Mouse (Mus musculus) thymus, adult 2 months (tissue): Measurements from ENCODE around the gene Ddx54. TPM values are rescaled to one million over a fixed set of nuclear protein-coding genes. Genes with fewer than 3 reads are reported as not detected.

ENCODE experiments used
- DNase-seq: peaks from one replicate; pipeline ENCODE4 v3.0.0; 2021
- H3K27ac ChIP-seq: fragments of 200-500 bp; 2 replicates; pipeline ENCODE4 v1.5.1; 2012; ENCODE audit warnings: low read length, control low read depth; ENCODE audit not compliant: control insufficient read depth, insufficient read depth
- H3K27me3 ChIP-seq: fragments of 200-500 bp; 2 replicates; pipeline ENCODE4 v1.6.1; 2012; ENCODE audit warnings: mild to moderate bottlenecking, low read length, moderate library complexity, mixed read lengths; ENCODE audit not compliant: control insufficient read depth, insufficient read depth
- H3K36me3 ChIP-seq: fragments of 200-500 bp; 2 replicates; pipeline ENCODE4 v1.6.1; 2012; ENCODE audit warnings: mild to moderate bottlenecking, low read length, moderate library complexity; ENCODE audit not compliant: control insufficient read depth, insufficient read depth
- H3K4me1 ChIP-seq: fragments of 200-500 bp; replicated peaks from 2 replicates; pipeline ENCODE4 v1.6.1; 2012; ENCODE audit warnings: low read length; ENCODE audit not compliant: control insufficient read depth, insufficient read depth
- H3K4me3 ChIP-seq: fragments of 200-500 bp; 2 replicates; pipeline ENCODE4 v1.5.1; 2012; ENCODE audit warnings: mild to moderate bottlenecking, low read length, control low read depth, moderate library complexity; ENCODE audit not compliant: control insufficient read depth, insufficient read depth
- CTCF ChIP-seq: fragments of 200-500 bp; IDR thresholded peaks from 2 replicates; pipeline ENCODE4 v1.5.1; 2012; ENCODE audit warnings: mild to moderate bottlenecking, control low read depth, low read length, moderate library complexity, borderline replicate concordance; ENCODE audit not compliant: control insufficient read depth, poor library complexity, insufficient read depth; ENCODE audit errors: extremely low read depth
- POLR2A ChIP-seq: fragments of 200-500 bp; IDR thresholded peaks from 2 replicates; pipeline ENCODE4 v1.6.1; 2012; ENCODE audit warnings: mild to moderate bottlenecking, low read length, control low read depth, moderate library complexity; ENCODE audit not compliant: control insufficient read depth, poor library complexity, insufficient read depth; ENCODE audit errors: extremely low read depth
- WGBS: fragments of 180-500 bp; shearing (Covaris S2); methylation state at CpG from one replicate; pipeline ENCODE4 v1.1.7; 2018; 5-methylcytosine and 5-hydroxymethylcytosine counted together
- polyA plus RNA-seq: library from polyadenylated mRNA; depleted of rRNA; stranded (reverse); fragments of >200 nt; gene quantifications from 2 replicates; pipeline ENCODE4 v1.2.3, GENCODE M21; 2012

Gene Ddx54
- polyA plus RNA-seq, 1 experiment, result 429 TPM

DNA sequence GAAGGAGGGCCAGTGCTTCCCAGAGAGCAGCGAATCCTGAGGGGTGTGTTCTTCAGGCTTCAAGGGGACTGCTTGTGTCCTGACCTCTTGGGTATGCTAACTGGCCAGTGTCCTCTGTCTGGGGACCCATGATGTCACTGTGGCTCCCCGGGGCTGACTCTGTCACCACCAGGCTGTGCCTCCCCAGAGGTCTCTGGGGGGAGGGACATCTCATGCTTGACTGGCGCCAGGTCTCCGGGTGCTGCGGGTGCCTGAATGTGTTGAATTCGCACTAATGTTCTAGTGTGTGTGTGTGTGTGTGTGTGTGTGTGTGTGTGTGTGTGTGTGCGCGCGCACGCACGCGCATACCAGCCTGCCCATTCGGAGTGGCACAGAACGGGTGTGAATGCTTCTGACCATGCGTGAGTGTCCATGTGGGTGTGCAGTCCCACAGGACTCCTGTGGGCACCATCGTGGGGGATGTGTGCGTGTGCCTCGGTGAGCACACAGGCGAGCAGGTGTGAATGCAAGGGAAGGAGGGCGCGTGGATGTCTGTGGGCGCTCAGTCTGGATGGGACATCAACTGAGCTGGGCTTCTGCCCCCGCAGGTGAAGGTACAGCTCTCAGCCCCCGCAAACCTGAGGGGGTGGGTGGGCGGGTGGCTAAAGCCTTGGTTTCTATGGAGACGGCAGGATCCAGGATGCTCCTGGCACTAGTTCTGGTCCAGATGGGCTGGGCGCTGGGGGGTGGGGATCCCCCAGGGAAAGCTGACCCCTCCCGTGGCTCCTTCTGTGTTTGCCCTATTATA lies 40.6 kb downstream of the Ddx54 start:
- Histone ChIP-seq H3K27ac (no peak overlapping the region), H3K4me3 (no peak overlapping the region), H3K36me3 (no peaks in the 10 kb centered on the region), H3K4me1 (peaks cover 19% of the 10 kb centered on the region), H3K27me3 (no peaks in the 10 kb centered on the region)
- no peak for TF ChIP-seq POLR2A
- TF ChIP-seq CTCF, result no peak
- WGBS, result 95% methylated on average over 28 of the region's 28 CpGs
- DNase-seq, result no peak

DNA sequence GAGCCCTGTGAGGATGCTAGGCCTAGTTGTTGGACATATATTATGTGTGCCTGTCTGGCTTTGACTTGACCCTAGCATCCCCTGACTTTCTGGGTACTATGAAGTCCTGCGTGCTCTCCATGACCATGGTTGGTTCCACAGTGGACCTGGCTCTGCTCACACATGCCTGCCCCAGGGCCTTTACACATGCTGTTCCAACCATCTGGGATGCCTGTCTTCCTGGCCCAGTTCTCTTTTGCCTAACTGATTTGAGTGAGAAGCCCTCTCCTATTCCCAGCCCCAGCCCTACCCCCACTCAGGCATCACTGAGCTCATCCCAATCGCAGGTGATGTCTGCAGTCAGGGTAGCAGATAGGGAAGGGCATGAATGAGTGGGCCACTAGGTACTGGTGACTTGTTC lies 41.3 kb downstream of the Ddx54 start:
- Histone ChIP-seq H3K4me3 (no peak overlapping the region), H3K36me3 (no peaks in the 10 kb centered on the region), H3K27me3 (no peaks in the 10 kb centered on the region), H3K27ac (no peak overlapping the region), H3K4me1 (peaks cover 12% of the 10 kb centered on the region)
- WGBS, result 96% methylated on average over 2 of the region's 2 CpGs
- no peak for TF ChIP-seq CTCF
- TF ChIP-seq POLR2A, result no peak
- DNase-seq, result no peak

DNA sequence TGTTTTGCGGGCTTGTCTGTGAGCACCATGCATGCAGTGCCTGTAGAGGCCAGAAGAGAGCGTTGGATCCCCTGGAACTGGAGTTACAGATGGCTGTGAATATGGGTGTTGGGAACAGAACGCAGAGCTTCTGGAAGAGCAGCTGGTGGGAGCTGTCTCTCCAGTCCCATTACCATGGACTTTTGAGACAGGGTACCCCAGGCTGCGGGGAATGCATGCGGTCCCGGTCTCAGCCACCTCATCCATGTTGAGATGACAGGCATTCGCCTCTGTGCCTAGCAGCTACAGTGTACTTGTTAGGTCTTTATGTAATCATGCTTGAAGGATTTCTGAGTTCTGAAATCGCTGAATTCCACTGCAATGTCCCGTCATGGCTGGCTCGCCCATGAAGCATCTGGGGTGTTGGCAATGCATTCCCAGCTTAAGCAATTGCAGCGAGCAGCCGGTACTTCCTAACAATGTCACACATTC lies 43.8 kb downstream of the Ddx54 start:
- no peak for DNase-seq
- H3K27me3 ChIP-seq, result no peaks in the 10 kb centered on the region
- TF ChIP-seq CTCF (no peak), POLR2A (no peak)
- 94% methylated on average over 12 of the region's 12 CpGs for WGBS
- no peak overlapping the region for H3K4me3 ChIP-seq
- no peaks in the 10 kb centered on the region for H3K36me3 ChIP-seq
- no peak overlapping the region for H3K27ac ChIP-seq
- no peaks in the 10 kb centered on the region for H3K4me1 ChIP-seq

DNA sequence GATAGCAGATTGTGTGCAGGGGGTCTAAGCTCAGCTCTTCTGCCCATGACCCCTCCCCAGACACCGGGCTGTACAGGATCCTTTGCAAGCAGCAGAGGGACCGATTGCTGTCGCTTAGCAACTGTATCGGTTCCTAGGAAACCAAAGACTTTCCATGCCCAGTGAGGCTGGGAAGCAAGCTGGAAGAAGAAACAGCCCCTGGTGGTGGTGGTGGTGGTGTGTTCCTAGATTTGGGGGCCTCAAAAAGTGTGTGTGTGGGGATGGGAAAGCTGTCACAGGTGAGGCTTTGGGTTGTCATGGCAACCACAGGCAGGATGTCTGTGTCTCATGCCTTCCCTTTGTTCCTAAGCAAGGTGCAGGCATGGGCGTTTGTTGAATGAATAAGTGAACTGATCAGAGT lies 48.3 kb downstream of the Ddx54 start:
- Histone ChIP-seq H3K36me3 (no peaks in the 10 kb centered on the region), H3K27me3 (no peaks in the 10 kb centered on the region), H3K4me3 (no peak overlapping the region), H3K27ac (no peak overlapping the region), H3K4me1 (0 out of 2 replicates have a peak, but pooled peaks cover 5% of the 10 kb centered on the region)
- DNase-seq, result no peak
- WGBS, result 72% methylated on average over 5 of the region's 5 CpGs
- no peak for TF ChIP-seq CTCF
- TF ChIP-seq POLR2A, result no peak

DNA sequence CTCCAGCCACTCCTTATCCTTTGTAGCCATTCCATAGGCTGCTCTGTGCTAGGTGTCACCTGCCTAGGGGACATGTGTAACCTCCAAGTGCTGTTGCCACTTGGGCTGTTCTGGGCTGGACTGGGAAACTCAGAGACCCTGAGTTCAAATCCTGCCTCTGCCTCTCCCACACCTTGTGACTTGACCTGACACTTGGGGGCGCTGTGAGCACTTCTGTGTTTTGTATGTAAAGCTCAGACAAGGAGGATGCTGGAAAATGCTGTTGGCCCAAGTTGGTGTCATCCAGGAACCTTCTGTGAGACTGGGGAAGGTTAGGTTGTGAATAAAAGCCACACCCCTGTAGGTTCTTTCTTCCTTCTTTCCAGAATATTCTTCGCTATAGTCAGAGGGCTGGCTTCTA lies 52.3 kb downstream of the Ddx54 start:
- WGBS, result 78% methylated on average over 2 of the region's 2 CpGs
- TF ChIP-seq POLR2A (no peak), CTCF (no peak)

DNA sequence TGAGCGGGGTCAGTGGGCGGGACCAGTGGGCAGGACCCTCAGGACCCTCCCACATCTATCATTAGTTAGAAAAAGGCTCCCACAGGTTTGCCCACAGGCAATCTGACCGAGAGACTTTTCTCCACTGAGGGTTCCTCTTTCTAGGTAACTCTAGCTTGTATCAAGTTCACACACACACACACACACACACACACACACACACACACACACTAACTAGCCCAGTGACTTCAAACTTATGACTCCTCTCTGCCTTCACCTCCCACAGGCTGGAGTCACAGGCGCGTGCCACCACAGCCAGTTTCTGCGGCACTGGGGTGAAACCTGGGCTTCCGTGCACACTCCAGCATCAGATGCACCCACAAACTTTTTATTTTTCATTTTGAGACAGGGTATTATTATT lies 56.2 kb downstream of the Ddx54 start:
- no peak overlapping the region for H3K4me3 ChIP-seq
- H3K27me3 ChIP-seq, result no peaks in the 10 kb centered on the region
- TF ChIP-seq POLR2A (no peak), CTCF (no peak)
- 0 out of 2 replicates have a peak, but pooled peaks cover under 1% of the 10 kb centered on the region for H3K4me1 ChIP-seq
- H3K36me3 ChIP-seq, result no peaks in the 10 kb centered on the region
- no peak for DNase-seq
- no peak overlapping the region for H3K27ac ChIP-seq
- WGBS, result 78% methylated on average over 7 of the region's 7 CpGs

More for the DNA sequence above, 52.3 kb downstream of the Ddx54 start:
- H3K27me3 ChIP-seq, result no peaks in the 10 kb centered on the region
- no peaks in the 10 kb centered on the region for H3K36me3 ChIP-seq
- no peak overlapping the region for H3K27ac ChIP-seq
- H3K4me3 ChIP-seq, result no peak overlapping the region
- H3K4me1 ChIP-seq, result 0 out of 2 replicates have a peak, but pooled peaks cover 5% of the 10 kb centered on the region
- no peak for DNase-seq
